Mouse (Mus musculus) lung, postnatal 25 days (tissue): ENCODE data around the gene Lce1c.

Experiments used
- DNase-seq: peaks from one replicate; pipeline ENCODE4 v3.0.0; 2022; ENCODE audit warnings: low spot score

The Lce1c gene

GRCm38 (mm10) chr3:92678947-92679346 is at the start of gene Lce1c:
Lce1c (plus strand) TSS chr3:92679247.
- no peak for DNase-seq

DNA sequence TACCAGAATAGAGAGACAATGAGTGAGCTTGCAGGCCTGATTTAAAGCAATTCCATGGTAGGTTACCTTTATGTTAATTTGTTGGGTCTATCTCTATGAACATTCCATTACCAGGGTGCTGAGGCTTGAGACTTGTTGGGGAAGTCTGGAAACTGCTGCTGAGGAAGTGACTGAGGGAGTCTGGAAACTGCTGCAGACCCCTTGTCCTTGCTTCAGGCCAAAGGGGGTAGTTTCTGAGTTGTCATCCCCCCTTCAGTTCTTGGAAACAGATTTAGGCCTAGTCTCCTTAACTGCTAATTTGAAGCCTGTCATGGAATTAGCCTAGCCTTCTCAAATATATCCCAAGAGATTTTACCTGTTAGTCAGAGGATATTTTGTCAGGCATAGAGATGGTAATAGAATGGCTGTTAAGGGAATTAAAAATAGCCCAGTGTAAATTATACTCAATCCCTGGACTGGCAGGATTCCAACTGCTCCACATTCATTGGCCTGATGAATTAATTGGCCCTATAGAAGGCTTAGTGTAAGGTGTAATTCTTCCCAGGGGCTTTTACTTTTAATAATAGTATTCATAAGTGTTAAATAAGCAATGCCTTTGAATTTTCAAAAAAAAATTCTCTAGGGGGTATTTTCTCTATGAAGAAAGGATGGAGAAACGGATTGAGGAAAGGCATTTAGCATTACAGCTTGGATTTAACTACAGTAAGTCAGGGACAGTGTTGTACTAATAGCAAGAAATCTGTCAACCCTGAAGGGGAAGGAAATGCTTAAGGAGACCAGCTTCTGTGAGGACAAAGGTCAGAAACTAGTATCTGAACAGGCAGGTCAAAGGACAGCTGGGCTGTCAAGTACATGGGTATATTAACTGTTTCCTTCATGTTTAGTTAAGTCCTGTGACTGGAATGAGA is 41.0 kb upstream of the Lce1c start:
- no peak for DNase-seq

GRCm38 (mm10) chr3:92638653-92638991 is 40.4 kb upstream of the Lce1c start:
- no peak for DNase-seq

DNA sequence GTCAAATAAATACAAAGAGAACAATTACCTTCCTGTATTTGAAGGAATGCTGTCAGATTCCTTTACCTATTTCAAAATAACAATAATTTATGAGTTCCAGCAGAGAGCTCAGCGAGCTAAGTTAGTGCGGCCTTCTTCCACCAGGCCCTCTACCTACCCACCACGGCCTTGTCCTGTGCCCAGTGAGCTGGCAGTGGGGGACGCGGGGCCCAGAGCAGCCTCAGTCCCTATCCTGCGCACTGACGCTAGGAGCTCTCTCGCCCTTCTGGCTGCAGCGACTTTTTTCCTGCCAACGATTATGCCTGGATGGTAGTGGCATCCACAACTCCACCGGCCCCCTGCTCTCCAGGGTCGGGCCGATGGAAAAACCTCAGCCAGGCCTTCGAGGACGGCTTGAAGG is 39.2 kb upstream of the Lce1c start:
- DNase-seq = no peak

GRCm38 (mm10) chr3:92648207-92648606 is 30.8 kb upstream of the Lce1c start, which contains the start of gene Lce1a1:
Lce1a1 (minus strand) TSS chr3:92648307.
- DNase-seq = no peak

GRCm38 (mm10) chr3:92656826-92657225 is 22.2 kb upstream of the Lce1c start, which contains the start of gene Lce1b:
Lce1b (minus strand) TSS chr3:92656926.
- no peak for DNase-seq

DNA sequence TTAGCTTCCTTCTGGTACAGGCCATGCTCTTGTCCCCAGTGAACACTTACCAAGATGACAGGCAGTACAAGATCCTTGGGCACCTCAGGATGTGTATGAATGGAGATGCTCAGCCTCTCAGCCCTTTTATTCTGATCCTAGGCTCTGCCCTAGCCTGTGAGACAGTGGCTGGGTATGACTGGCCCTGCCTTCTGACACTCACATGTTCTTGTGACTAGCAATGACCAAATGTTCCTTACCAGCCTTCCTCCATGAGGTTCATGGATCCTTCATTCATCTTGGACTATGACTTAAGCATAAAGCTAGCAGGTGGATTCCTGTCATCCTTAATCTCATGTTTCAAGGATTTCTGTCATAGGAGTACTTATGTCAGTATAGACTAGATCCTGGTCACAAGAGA is 8.8 kb upstream of the Lce1c start, which contains the start of gene Lce1a2:
TSS of gene Lce1a2 (minus strand) at position 101 of the 400 bp plus-strand sequence.
- DNase-seq = no peak

DNA sequence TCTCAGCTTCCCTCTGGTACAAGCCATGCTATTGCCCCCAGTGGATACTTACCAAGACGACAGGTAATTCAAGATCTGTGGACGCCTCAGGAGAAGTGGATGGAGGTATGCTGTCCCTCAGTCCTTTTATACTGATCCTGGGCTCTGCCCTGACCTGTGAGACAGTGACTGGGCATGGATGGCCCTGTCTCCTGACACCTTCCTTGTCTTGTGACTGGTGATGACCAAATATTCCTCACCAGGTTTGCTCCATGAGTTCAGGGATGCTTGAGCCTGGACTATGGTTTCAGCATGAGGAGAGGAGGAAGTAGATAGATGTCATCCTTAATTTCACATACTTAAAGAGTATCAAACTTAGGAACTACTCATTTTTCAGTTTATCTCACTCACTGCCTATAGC is 8.1 kb downstream of the Lce1c start, which contains the start of gene Lce1d:
TSS of gene Lce1d (minus strand) at position 101 of the 400 bp plus-strand sequence.
- no peak for DNase-seq

GRCm38 (mm10) chr3:92689154-92689553 is 10.1 kb downstream of the Lce1c start:
- peak; percentile 7 for DNase-seq

DNA sequence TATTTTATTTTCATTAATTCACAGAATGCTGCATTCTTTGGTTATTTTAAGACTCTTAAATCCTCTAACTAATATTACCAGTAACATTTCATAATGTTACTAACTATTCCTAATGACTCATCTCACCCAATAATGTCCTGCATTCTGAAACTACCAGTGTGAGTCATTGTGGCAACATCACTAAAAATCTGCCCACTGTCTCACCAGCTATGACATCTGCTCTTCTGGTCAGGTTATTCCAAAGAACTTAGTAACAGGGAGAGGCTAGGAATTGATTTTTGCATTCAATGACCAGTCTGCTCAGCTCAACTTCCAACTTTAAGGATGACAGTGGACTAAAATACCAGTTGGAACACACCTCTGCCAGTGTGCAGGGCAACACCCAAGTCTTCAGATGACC is 12.6 kb downstream of the Lce1c start:
- no peak for DNase-seq

DNA sequence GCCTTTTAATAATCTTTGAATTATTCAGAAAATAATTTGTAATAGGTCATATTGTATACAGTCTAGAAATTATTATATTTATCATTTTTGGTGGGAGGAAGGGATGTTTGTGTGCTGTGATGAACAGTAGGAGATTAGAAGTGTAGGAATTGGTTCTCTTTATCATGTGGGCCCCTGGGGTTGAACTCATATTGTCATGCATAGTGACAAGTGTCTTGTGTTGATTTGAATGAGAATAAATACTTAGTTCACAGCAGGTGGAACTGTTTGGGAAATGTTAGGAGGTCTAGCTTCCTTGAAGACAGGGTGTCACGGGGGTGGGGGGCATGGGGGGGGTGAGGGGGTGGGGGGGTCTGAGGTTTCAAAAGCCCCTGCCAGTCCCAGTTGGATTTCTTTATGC is 15.6 kb downstream of the Lce1c start:
- DNase-seq = no peak

GRCm38 (mm10) chr3:92708974-92709373 is 29.9 kb downstream of the Lce1c start, which contains the start of gene Lce1e:
Lce1e (minus strand) TSS chr3:92709074.
- no peak for DNase-seq

GRCm38 (mm10) chr3:92715122-92715521 is 36.1 kb downstream of the Lce1c start:
- DNase-seq = no peak

DNA sequence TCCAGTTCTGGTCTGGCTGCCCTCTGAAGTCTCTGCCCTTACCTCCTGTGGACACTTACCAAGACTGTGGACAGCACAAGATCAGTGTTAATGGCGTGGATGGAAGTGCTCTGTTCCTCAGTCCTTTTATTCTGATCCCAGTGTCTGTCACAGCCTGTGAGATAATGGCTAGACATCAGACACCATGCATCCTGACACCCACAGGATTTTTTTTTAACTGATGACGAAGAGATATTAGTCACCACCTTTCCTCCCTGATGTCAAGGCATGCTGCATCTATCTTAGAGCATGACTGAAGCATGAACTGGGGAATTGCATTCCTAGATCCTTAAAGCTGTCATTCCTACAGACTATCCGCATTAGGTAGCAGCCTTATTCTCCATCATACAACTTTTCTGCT is 41.2 kb downstream of the Lce1c start, which contains the start of gene Lce1f:
TSS of gene Lce1f (minus strand) at position 101 of the 400 bp plus-strand sequence.
- no peak for DNase-seq

- no peak for DNase-seq
Observed at GRCm38 (mm10) chr3:92722631-92723030, 43.6 kb downstream of the Lce1c start.
